Comparison of ENCODE assay signal across 8 mouse cellular contexts in the genomic region with DNA sequence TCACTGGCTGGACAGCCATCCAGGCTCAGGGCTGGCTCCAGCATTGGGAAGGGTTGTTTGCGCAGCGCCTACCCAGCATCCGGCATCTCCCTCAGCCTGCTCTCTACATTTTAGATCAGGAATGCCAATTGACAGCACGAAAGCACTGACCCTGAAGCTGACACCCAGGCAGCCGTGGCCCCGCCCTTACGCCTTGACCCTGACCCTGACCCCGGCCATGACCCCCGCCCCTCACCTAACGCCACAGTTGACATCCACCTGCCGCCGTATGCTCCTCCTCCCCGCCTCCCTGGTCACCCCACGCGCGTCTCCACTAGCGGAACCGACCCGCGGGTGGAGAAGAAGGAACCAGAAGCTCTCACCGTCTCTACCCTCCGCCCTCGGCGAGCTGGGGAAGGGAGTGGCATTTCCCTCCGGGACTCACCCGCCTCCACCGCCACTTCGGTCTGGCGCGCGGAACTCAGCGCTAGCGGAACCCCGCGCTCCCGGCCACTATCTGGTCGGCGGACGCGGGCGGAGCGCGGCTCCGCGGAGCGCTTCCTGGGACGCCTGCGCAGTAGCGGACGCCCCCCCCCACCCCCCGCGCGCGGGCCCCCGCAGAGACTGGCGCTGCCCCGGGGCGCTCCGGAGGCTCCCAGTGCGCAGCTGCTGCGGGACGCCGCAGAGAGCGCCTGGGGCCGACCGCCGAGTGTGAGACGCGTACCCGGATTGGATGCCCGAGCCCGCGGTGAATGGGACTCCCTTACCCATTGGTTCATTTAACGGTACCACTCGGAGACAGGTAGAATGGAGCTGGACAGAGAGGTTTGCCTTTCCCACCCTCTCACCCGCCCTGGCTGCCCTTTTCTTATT. TPM values are rescaled to one million over a fixed set of nuclear protein-coding genes. Genes with fewer than 3 reads are reported as not detected.
A peak's percentile ranks its signal among the peaks of the same experiment; 100 is the strongest.
DNase-seq lines count a peak whose midpoint lies in the region; ATAC-seq and TF ChIP-seq lines count a peak whose summit lies in the region.

TSS of gene Enpp4 (minus strand) at position 523 of the 852 bp plus-strand sequence.

- TF ChIP-seq EP300 in ES-Bruce4 (IDR thresholded peaks at IDR 0.05; ENCODE audit: insufficient read depth, low read depth, low read length) = peak; percentile 45; the same call in 1 of the 2 replicates
- TF ChIP-seq EP300 in heart, postnatal 0 days (IDR thresholded peaks at IDR 0.05; ENCODE audit: low read depth) = no peak
- TF ChIP-seq EP300 in stomach, postnatal 0 days (optimal IDR thresholded peaks at IDR 0.05) = no peak

- under 1% methylated on average over 72 of the region's 76 CpGs for WGBS in forebrain, embryonic 13.5 days
- under 1% methylated on average over 63 of the region's 76 CpGs for WGBS in heart, postnatal 0 days
- whole genome bisulfite sequencing in liver, embryonic 16.5 days (ENCODE audit: insufficient replicate concordance) = under 1% methylated on average over 75 of the region's 76 CpGs
- WGBS in neural tube, embryonic 12.5 days = under 1% methylated on average over 76 of the region's 76 CpGs
- WGBS in stomach, postnatal 0 days = under 1% methylated on average over 61 of the region's 76 CpGs

- no peak within 1 kb of the TSS for H3K27ac ChIP-seq in ES-Bruce4 (ENCODE audit: insufficient read depth, low read length)
- H3K27ac ChIP-seq in forebrain, embryonic 13.5 days = peak within 1 kb of the TSS; percentile 48; the same call in 1 of the 2 replicates
- peak within 1 kb of the TSS; percentile 77 for H3K27ac ChIP-seq in heart, postnatal 0 days (ENCODE audit: low read depth)
- peak within 1 kb of the TSS; percentile 83 for H3K27ac ChIP-seq in liver, embryonic 16.5 days (ENCODE audit: low read length)
- no peak within 1 kb of the TSS for H3K27ac ChIP-seq in neural tube, embryonic 12.5 days
- peak within 1 kb of the TSS; percentile 61 for H3K27ac ChIP-seq in stomach, postnatal 0 days (replicated peaks)

- peaks cover 2% of the 10 kb centered on the region for H3K4me1 ChIP-seq in ES-Bruce4 (ENCODE audit: control insufficient read depth, insufficient read depth, low read length)
- H3K4me1 ChIP-seq in forebrain, embryonic 13.5 days = peaks cover 6% of the 10 kb centered on the region
- H3K4me1 ChIP-seq in heart, postnatal 0 days (ENCODE audit: control insufficient read depth, insufficient read depth) = no peaks in the 10 kb centered on the region
- H3K4me1 ChIP-seq in liver, embryonic 16.5 days (ENCODE audit: control insufficient read depth, low read depth, low read length) = peaks cover 10% of the 10 kb centered on the region
- H3K4me1 ChIP-seq in neural tube, embryonic 12.5 days = peaks cover 7% of the 10 kb centered on the region
- 0 out of 2 replicates have a peak, but pooled peaks cover 2% of the 10 kb centered on the region for H3K4me1 ChIP-seq in stomach, postnatal 0 days (replicated peaks; ENCODE audit: control insufficient read depth, insufficient read depth)

- DNase-seq in heart, postnatal 0 days (ENCODE audit: low spot score) = peak; percentile 89
- peak; percentile 89 to 93 for DNase-seq in kidney, postnatal 4 days
- DNase-seq in stomach, postnatal 0 days (ENCODE audit: low spot score) = peak; percentile 94

- peak; percentile 95 for ATAC-seq in cerebellum, adult (ENCODE audit: insufficient number of reproducible peaks, low FRiP score, low TSS enrichment)
- ATAC-seq in forebrain, embryonic 13.5 days = peak; percentile 100
- ATAC-seq in heart, postnatal 0 days (ENCODE audit: insufficient read depth, low read depth) = peak; percentile 99
- peak; percentile 97 for ATAC-seq in liver, embryonic 16.5 days (ENCODE audit: low read depth)
- ATAC-seq in neural tube, embryonic 12.5 days (ENCODE audit: low FRiP score, low read depth) = peak; percentile 99
- peak; percentile 99 for ATAC-seq in stomach, postnatal 0 days (ENCODE audit: low FRiP score, low TSS enrichment)

- 0 out of 2 replicates have a peak, but pooled peaks cover 1% of the 10 kb centered on the region for H3K27me3 ChIP-seq in ES-Bruce4 (ENCODE audit: control insufficient read depth, insufficient read depth, low read length, poor library complexity, severe bottlenecking)
- peaks cover 7% of the 10 kb centered on the region; the same call in 1 of the 2 replicates for H3K27me3 ChIP-seq in forebrain, embryonic 13.5 days
- H3K27me3 ChIP-seq in heart, postnatal 0 days (ENCODE audit: control insufficient read depth, insufficient read depth, low read length) = no peaks in the 10 kb centered on the region
- no peaks in the 10 kb centered on the region for H3K27me3 ChIP-seq in liver, embryonic 16.5 days (ENCODE audit: control insufficient read depth, insufficient read depth, low read depth, low read length)
- H3K27me3 ChIP-seq in neural tube, embryonic 12.5 days (replicated peaks) = no peaks in the 10 kb centered on the region
- no peaks in the 10 kb centered on the region for H3K27me3 ChIP-seq in stomach, postnatal 0 days (ENCODE audit: control insufficient read depth, insufficient read depth, low read length)

- TF ChIP-seq CTCF in ES-Bruce4 (IDR thresholded peaks at IDR 0.05; ENCODE audit: low read depth, low read length) = no peak
- no peak for TF ChIP-seq CTCF in heart, postnatal 0 days (IDR thresholded peaks at IDR 0.05; ENCODE audit: low read depth)
- no peak for TF ChIP-seq CTCF in stomach, postnatal 0 days (IDR thresholded peaks at IDR 0.05; ENCODE audit: low read depth)

- no peak for TF ChIP-seq POLR2A in ES-Bruce4 (IDR thresholded peaks at IDR 0.05; ENCODE audit: insufficient read depth, low read length)

- peak within 1 kb of the TSS; percentile 65 for H3K4me3 ChIP-seq in ES-Bruce4 (ENCODE audit: low read depth, low read length)
- H3K4me3 ChIP-seq in forebrain, embryonic 13.5 days = peak within 1 kb of the TSS; percentile 59
- peak within 1 kb of the TSS; percentile 83 for H3K4me3 ChIP-seq in heart, postnatal 0 days (ENCODE audit: low read depth, low read length)
- peak within 1 kb of the TSS; percentile 75 for H3K4me3 ChIP-seq in liver, embryonic 16.5 days (ENCODE audit: low read depth, low read length)
- H3K4me3 ChIP-seq in neural tube, embryonic 12.5 days = peak within 1 kb of the TSS; percentile 72
- peak within 1 kb of the TSS; percentile 68 for H3K4me3 ChIP-seq in stomach, postnatal 0 days (ENCODE audit: low read depth, low read length)

- peak within 1 kb of the TSS; percentile 96 for H3K4me2 ChIP-seq in forebrain, embryonic 13.5 days
- H3K4me2 ChIP-seq in heart, postnatal 0 days (ENCODE audit: low read depth, low read length) = peak within 1 kb of the TSS; percentile 89
- peak within 1 kb of the TSS; percentile 76 for H3K4me2 ChIP-seq in liver, embryonic 16.5 days (ENCODE audit: low read depth, low read length)
- peak within 1 kb of the TSS; percentile 97 for H3K4me2 ChIP-seq in neural tube, embryonic 12.5 days (replicated peaks)
- peak within 1 kb of the TSS; percentile 90 for H3K4me2 ChIP-seq in stomach, postnatal 0 days (replicated peaks; ENCODE audit: low read depth)

- no peaks in the 10 kb centered on the region for H3K9me3 ChIP-seq in ES-Bruce4 (replicated peaks; ENCODE audit: control insufficient read depth, insufficient read depth, low read length, poor library complexity, severe bottlenecking)
- no peaks in the 10 kb centered on the region for H3K9me3 ChIP-seq in forebrain, embryonic 13.5 days (replicated peaks)
- H3K9me3 ChIP-seq in heart, postnatal 0 days (replicated peaks; ENCODE audit: control insufficient read depth, low read length) = no peaks in the 10 kb centered on the region
- H3K9me3 ChIP-seq in liver, embryonic 16.5 days (replicated peaks; ENCODE audit: control insufficient read depth, low read length) = no peaks in the 10 kb centered on the region
- H3K9me3 ChIP-seq in neural tube, embryonic 12.5 days = no peaks in the 10 kb centered on the region
- H3K9me3 ChIP-seq in stomach, postnatal 0 days (ENCODE audit: control insufficient read depth, low read length) = no peaks in the 10 kb centered on the region

- H3K9ac ChIP-seq in ES-Bruce4 (ENCODE audit: low read depth, poor library complexity, severe bottlenecking) = peak within 1 kb of the TSS; percentile 41
- peak within 1 kb of the TSS; percentile 79 for H3K9ac ChIP-seq in forebrain, embryonic 13.5 days
- H3K9ac ChIP-seq in heart, postnatal 0 days (replicated peaks; ENCODE audit: low read depth, low read length) = peak within 1 kb of the TSS; percentile 74
- peak within 1 kb of the TSS; percentile 73 for H3K9ac ChIP-seq in liver, embryonic 16.5 days (ENCODE audit: low read depth, low read length)
- peak within 1 kb of the TSS; percentile 74 for H3K9ac ChIP-seq in neural tube, embryonic 12.5 days
- H3K9ac ChIP-seq in stomach, postnatal 0 days (ENCODE audit: low read length) = peak within 1 kb of the TSS; percentile 70

- no peaks in the 10 kb centered on the region for H3K36me3 ChIP-seq in ES-Bruce4 (ENCODE audit: control insufficient read depth, insufficient read depth, low read length, poor library complexity, severe bottlenecking)
- H3K36me3 ChIP-seq in forebrain, embryonic 13.5 days (ENCODE audit: poor library complexity, severe bottlenecking) = no peaks in the 10 kb centered on the region
- no peaks in the 10 kb centered on the region for H3K36me3 ChIP-seq in heart, postnatal 0 days (replicated peaks; ENCODE audit: control insufficient read depth, insufficient read depth, low read length)
- H3K36me3 ChIP-seq in liver, embryonic 16.5 days (ENCODE audit: control insufficient read depth, insufficient read depth) = no peaks in the 10 kb centered on the region
- H3K36me3 ChIP-seq in neural tube, embryonic 12.5 days = no peaks in the 10 kb centered on the region
- H3K36me3 ChIP-seq in stomach, postnatal 0 days (ENCODE audit: control insufficient read depth, insufficient read depth, low read length) = no peaks in the 10 kb centered on the region

RNA-seq across cellular contexts. Expression of gene Enpp4, which starts in this region (rescaled TPM):
- polyA plus RNA-seq in ES-Bruce4 (2011; ENCODE audit: insufficient read depth, insufficient read length, low read depth, missing spikeins) = 1.8 and 2.0 TPM in 2 replicates
- polyA plus RNA-seq in forebrain, embryonic 13.5 days (2015; fragmentation: Nextera tagmentation; extraction: Ambion mirVana) = 5.2 and 5.5 TPM in 2 replicates
- total RNA-seq in heart, postnatal 0 days (2014; rRNA removed; ENCODE audit: low replicate concordance) = 9.0 and 9.3 TPM in 2 replicates
- polyA plus RNA-seq in heart, postnatal 0 days (2015; fragmentation: Nextera tagmentation; extraction: Ambion mirVana) = 9.0 and 9.3 TPM in 2 replicates
- 4.1 and 4.3 TPM in 2 replicates for polyA plus RNA-seq in liver, embryonic 16.5 days (2015; fragmentation: Nextera tagmentation; extraction: Ambion mirVana)
- polyA plus RNA-seq in neural tube, embryonic 12.5 days (2016; fragmentation: Nextera tagmentation; extraction: Ambion mirVana) = 4.5 and 5.3 TPM in 2 replicates
- polyA plus RNA-seq in stomach, postnatal 0 days (2015; fragmentation: Nextera tagmentation; extraction: Ambion mirVana) = 4.4 and 5.0 TPM in 2 replicates

Comparison
In these comparisons a context has a peak if more than half of its experiments do, and no peak if none do; other contexts are left out.
1. H3K27ac ChIP-seq: peak in forebrain, embryonic 13.5 days (single experiment), heart, postnatal 0 days (single experiment), liver, embryonic 16.5 days (single experiment) and stomach, postnatal 0 days (single experiment); none in ES-Bruce4 (single experiment) and neural tube, embryonic 12.5 days (single experiment).
2. Peak in every context shown above with its lines, with median percentiles within 50 percentile points of each other: H3K4me3 ChIP-seq, H3K9ac ChIP-seq, ATAC-seq, H3K4me2 ChIP-seq and DNase-seq.